Mouse (Mus musculus): ENCODE data around the gene Lst1.

Lst1 gene

DNA sequence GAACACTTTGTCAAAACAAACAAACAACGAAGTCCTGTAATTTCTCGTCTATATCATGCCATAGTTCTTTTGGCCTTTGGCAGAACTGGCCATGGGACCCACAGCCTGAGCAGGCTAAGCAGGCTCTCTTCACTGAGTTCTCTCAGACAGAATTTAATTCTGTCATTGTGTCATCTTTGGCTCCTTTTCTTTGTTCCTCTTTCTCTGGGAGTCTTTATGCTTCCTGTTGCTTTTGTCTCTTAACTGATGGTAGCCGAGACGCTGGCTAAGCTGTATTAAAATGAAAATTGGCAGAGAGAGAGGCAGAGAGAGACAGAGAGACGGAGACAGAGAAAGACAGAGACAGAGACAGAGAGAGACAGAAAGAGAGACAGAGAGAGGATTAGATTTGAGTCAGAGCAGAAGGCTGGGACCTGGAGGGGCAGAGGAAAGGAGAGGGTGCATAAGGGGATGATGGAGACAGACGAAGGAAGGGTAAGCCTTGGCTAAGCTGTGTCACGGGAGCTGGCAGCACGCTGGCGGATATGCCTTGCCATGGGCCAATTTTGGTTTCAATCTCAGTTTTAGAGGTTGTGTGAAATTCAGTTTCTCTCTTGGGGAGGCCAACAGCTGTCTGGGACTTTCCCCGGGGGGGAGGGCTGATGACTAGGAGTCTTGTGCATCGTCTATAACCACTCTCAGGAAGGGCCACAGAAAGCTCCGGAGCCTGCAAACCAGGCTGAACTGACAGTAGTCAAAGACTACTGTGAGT, 21.7 kb upstream of the Lst1 start:
- DNase-seq (ENCODE audit: extremely low spot score, low spot score): no peak

GRCm38 (mm10) chr17:35205380-35205769, 17.1 kb upstream of the Lst1 start:
- no peak for DNase-seq (ENCODE audit: extremely low spot score, low spot score)

DNA sequence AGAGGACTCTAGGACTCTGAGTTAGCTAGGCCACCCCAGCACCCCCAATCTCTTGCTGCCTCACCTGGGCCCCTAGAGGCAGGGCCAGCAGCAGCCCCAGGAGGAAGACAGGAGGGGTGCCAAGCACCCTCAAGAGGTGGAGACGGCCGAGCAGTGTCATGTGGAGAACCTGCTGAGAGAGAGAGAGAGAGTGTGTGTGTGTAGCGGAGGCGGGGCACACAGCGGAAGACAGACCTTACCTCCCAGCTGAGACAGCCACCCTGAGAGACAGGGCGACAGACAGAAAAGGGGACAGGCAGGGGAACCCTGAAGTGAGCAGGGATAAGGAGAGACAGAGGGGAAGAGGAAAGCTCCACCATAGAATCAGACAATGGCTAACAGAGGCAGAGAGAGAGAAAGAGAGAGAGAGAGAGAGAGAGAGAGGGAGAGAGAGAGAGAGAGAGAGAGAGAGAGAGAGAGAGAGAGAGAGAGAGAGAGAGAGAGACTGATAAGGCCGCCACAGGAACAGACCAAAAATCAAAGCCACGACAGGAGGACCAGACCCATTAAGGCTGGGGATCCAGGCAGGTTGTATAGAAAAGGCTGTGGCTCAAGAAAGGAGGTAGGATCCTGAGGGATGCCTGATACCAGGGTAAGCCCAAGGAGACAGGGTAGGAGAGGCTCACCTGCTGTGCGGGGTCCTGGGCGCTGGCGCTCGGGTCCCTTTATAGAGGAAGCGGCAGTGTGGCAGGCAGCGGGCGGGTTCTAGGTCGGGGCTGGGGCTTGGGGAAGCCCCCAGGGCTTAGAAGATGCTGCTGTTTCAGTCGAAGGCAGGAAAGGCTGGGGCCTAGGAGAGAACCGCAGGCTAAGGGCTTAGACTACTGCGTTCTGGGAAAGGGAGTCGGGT, 16.5 kb upstream of the Lst1 start, which contains the start of gene Lta:
TSS of gene Lta (minus strand) at position 858 of the 886 bp plus-strand sequence.
- no peak for DNase-seq (ENCODE audit: extremely low spot score, low spot score)

DNA sequence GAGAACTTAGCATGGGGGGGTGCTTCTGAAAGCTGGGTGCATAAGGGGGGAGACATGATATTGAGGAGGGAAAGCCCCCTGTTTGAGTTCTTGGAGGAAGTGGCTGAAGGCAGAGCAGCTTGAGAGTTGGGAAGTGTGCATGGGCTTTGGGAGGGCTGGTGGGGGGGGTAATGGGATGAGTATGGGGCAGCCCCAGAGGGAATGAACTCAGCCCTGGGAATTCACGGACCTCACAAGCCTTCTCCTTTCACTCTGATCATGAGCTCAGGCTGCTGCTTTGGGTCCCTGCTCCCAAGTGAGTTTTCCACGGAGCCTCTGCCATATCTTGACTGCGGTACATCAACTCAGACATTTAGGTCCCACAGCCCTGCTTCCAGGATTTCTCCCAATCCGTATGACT, 14.2 kb upstream of the Lst1 start:
- DNase-seq (ENCODE audit: extremely low spot score, low spot score): no peak

DNA sequence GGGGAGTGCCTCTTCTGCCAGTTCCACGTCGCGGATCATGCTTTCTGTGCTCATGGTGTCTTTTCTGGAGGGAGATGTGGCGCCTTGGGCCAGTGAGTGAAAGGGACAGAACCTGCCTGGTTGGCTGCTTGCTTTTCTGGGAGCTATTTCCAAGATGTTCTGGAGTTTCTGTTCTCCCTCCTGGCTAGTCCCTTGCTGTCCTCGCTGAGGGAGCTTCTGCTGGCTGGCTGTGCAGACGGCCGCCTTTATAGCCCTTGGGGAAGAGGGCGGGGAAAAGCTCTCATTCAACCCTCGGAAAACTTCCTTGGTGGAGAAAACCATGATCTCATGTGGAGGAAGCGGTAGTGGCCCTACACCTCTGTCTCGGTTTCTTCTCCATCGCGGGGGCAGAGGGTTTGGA, 13.5 kb upstream of the Lst1 start, which contains the start of gene Tnf:
TSS of gene Tnf (minus strand) at position 221 of the 400 bp plus-strand sequence.
- no peak for DNase-seq (ENCODE audit: extremely low spot score, low spot score)

DNA sequence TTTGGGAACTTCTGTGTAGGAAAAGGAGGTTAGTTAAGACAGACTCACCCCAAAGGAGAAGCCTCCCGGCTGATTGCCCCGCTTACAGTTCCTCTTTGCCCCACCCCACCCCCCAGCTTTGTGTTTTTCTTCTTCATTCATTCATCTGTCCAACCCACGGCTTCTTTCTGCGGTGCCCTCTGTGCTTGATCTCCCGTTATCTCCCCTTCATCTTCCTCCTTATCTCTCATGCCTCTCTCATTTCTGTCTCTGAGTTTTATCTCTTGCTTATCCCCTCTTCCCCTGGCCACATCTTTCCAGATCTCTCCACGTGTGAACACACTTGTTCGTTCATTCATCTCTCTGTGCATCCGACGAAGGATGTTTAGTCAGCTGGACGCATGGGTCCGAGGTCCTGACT, 12.9 kb upstream of the Lst1 start:
- no peak for DNase-seq (ENCODE audit: extremely low spot score, low spot score)

DNA sequence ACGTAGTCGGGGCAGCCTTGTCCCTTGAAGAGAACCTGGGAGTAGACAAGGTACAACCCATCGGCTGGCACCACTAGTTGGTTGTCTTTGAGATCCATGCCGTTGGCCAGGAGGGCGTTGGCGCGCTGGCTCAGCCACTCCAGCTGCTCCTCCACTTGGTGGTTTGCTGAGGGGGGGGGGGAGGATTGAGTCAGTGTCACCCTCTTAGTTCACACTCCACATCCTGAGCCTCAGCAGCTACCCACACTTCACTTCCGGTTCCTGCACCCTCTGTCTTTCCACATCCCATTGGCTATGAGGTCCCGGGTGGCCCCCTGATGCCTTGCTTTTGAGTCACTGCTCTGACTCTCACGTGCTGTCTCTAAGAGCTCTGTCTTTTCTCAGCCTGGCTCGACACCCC, 12.2 kb upstream of the Lst1 start:
- DNase-seq (ENCODE audit: extremely low spot score, low spot score): no peak

DNA sequence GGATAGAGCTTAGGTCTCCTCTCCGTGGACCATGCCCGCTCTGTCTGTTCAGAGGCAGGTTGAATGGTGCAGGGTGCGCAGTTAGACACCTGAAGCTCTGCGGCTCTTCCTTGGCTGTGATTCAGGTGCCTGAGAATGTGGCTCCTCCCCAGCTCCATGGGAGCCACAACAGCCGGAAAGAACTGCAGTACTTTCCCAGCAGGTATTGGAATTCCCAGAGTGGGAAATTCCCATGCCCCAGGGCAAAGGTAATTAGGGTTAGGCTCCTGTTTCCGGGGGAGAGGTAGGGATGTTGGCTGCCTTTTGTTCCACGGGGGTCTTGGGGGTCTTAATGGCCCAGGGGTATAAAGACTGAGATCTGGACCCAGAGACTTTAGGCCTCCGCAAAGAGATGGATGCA, 10.7 kb upstream of the Lst1 start:
- no peak for DNase-seq (ENCODE audit: extremely low spot score, low spot score)

DNA sequence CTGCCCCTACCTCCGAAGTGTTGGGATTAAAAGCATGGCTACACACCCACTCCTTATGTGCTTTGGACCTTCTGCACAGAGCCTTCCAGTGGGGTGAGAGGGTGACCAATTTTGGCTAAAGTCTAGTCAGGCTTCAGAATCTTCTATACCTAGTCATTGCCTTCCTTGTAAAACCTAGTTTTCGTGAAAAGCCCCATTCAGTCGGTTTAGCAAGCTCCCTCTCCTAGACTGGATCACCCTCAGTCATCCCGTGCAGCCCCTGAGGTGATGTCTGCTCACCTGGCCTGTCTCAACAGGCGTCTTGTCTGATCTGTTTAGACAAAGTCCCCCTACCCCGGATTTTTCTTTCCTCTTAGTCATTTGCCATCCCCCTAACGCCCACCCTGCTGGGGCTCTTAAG, 9.8 kb upstream of the Lst1 start:
- DNase-seq (ENCODE audit: extremely low spot score, low spot score): no peak

DNA sequence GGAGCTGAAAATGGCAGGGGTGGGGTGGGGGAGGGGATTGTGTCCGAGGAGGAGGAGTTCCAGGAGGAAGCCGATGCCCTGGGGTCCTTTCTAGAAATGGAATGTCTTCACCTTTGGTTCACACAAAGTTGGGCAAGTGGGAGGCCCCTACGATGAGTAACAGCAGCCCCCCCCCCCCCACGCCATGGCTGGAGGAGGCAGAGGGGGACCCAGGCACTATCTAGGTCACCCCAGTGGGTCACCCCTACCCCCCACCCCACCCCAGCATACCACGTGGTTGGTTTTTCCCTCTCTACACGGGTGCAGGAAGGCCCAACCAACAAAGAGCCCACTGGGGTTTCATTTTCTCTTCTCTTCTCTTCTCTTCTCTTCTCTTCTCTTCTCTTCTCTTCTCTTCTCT, 8.9 kb upstream of the Lst1 start:
- DNase-seq (ENCODE audit: extremely low spot score, low spot score): no peak

DNA sequence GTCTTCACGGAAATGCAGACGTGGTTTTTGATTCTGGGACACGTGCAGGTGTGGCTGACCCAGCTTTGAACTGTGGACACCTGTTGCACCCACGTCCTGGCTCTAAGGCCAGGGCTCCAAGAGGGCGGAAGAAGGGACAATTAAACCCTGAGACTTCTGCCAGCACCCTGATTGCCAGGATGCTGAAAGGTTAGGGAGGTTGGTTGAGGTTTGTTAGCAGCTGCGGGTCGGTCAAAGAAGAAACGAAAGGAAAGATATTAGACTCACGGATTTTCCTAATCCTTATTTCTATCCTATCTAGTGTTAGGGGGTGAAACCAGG, 8.0 kb upstream of the Lst1 start:
- no peak for DNase-seq (ENCODE audit: extremely low spot score, low spot score)

DNA sequence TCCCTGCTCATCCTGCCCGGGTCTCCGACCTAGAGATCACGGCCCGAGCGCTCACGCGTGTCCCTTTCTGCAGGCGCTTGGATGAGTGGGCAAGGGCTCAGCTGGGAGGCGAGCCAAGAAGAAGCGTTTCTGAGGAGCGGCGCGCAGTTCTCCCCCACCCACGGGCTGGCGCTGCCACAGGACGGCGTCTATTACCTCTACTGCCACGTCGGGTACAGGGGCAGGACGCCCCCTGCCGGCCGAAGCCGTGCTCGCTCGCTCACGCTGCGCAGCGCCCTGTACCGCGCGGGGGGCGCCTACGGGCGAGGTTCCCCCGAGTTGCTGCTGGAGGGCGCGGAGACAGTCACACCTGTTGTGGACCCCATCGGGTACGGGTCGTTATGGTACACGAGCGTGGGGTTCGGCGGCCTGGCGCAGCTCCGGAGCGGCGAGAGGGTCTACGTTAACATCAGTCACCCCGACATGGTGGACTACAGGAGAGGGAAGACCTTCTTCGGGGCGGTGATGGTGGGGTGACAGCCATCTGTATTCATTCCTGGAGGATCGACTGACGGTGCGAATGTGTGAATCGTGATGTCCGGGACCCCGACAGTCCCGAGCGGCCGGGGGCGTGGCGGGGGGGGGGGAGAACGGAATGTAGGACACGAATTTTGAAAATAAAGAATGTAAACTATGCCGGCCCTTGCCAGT, 7.5 kb upstream of the Lst1 start:
- peak; percentile 83 for DNase-seq (ENCODE audit: extremely low spot score, low spot score)

- no peak for DNase-seq (ENCODE audit: extremely low spot score, low spot score)
These were observed 6.8 kb upstream of the Lst1 start for GRCm38 (mm10) chr17:35194844-35195630.

- DNase-seq (ENCODE audit: extremely low spot score, low spot score): no peak
These were observed 5.9 kb upstream of the Lst1 start, which contains the start of gene Ltb for GRCm38 (mm10) chr17:35193881-35194843. Gene Ltb (plus strand): TSS chr17:35194439.

GRCm38 (mm10) chr17:35192924-35193323, 4.7 kb upstream of the Lst1 start:
- DNase-seq (ENCODE audit: extremely low spot score, low spot score): no peak

DNA sequence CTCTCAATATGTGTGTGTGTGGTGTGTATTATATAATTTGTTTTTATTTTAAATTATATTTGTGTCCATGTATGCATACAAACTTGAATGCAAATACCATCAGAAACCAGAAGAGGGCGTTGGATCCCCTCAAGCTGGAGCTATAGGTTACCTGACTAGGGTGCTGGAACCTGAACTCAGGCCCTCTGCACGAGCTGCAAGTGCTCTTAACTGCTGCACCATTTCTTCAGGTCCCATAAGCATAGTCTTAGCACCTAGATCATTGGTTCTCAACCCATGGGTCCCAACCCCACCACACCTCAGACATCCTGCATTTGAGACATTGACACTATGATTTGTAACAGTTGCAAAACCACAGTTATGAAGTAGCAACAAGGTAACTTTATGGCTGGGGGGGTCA, 3.5 kb upstream of the Lst1 start:
- DNase-seq (ENCODE audit: extremely low spot score, low spot score): no peak

GRCm38 (mm10) chr17:35190096-35190495, 1.9 kb upstream of the Lst1 start:
- DNase-seq (ENCODE audit: extremely low spot score, low spot score): no peak

GRCm38 (mm10) chr17:35189186-35189585, 947 bp upstream of the Lst1 start:
- no peak for DNase-seq (ENCODE audit: extremely low spot score, low spot score)

GRCm38 (mm10) chr17:35187345-35187744, 894 bp downstream of the Lst1 start:
- no peak for DNase-seq (ENCODE audit: extremely low spot score, low spot score)

DNA sequence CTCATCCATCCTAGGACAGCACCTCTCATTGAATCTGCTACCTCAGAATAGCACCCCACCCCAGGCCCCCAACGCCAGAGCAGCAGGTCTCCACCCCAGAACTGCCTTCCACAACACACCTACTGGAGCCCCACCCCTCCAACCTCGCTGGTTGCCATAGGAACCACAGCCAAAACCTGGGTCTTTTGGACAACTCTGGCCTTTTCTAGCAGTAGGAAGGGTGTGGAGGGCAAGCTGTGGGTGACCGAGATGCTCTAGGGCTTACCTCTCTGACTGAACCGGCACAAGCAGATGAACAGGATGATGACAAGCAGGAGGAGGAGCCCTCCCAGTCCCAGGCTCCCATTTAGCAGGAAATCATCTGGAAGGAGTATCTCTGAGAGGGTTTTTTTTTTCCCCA, 1.6 kb downstream of the Lst1 start:
- peak; percentile 58 for DNase-seq (ENCODE audit: extremely low spot score, low spot score)

All from neural tube, embryonic 10.5 days (tissue).